Mouse (Mus musculus): ENCODE measurements around the gene Col24a1. TPM values are rescaled to one million over a fixed set of nuclear protein-coding genes. Genes with fewer than 3 reads are reported as not detected.

Col24a1 gene
- total and polyA plus RNA-seq, 2 experiments from 2014 or later: 0.57 to 0.75 TPM

DNA sequence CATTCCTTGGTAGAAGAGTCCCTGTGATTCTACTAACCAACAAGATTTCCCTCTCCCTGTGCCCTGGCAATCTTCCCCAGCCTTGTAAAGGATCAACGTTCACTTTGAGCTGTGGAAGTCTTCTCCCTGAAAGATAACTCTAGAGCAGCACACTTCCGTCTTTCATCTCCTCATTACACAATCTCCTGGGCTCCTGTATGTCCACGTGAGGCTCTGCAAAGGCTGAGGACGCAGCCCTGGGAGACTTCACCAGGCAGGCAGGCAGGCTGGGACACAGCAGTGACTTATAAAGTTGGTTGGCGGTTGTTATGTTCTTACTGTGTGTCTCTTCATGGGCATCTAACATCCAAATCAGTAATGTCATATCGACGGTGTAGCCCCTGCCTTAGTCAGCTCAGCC, 170.1 kb downstream of the Col24a1 start:
- peaks cover 68% of the 10 kb centered on the region for H3K27me3 ChIP-seq (ENCODE audit: control insufficient read depth, insufficient read depth, low read length)
- 24% methylated on average over 7 of the region's 7 CpGs for WGBS
- no peaks in the 10 kb centered on the region for H3K36me3 ChIP-seq (replicated peaks; ENCODE audit: control insufficient read depth, insufficient read depth, low read length)
- no peak overlapping the region for H3K27ac ChIP-seq (ENCODE audit: low read depth)
- ATAC-seq (ENCODE audit: insufficient read depth, low read depth) (peak; percentile 86), DNase-seq (ENCODE audit: low spot score) (peak; percentile 54)
- H3K4me1 ChIP-seq (ENCODE audit: control insufficient read depth, insufficient read depth): no peaks in the 10 kb centered on the region
- no peak overlapping the region for H3K4me2 ChIP-seq (ENCODE audit: low read depth, low read length)
- no peak for TF ChIP-seq CTCF (IDR thresholded peaks at IDR 0.05; ENCODE audit: low read depth)
- no peak for TF ChIP-seq EP300 (IDR thresholded peaks at IDR 0.05; ENCODE audit: low read depth)
- no peak overlapping the region for H3K9ac ChIP-seq (replicated peaks; ENCODE audit: low read depth, low read length)
- no peak overlapping the region for H3K4me3 ChIP-seq (ENCODE audit: low read depth, low read length)
- H3K9me3 ChIP-seq (replicated peaks; ENCODE audit: control insufficient read depth, low read length): no peaks in the 10 kb centered on the region

- 77% methylated on average over 2 of the region's 2 CpGs for WGBS
- Histone ChIP-seq H3K27ac (ENCODE audit: low read depth) (no peak overlapping the region), H3K4me2 (ENCODE audit: low read depth, low read length) (no peak overlapping the region), H3K4me1 (ENCODE audit: control insufficient read depth, insufficient read depth) (no peaks in the 10 kb centered on the region), H3K36me3 (replicated peaks; ENCODE audit: control insufficient read depth, insufficient read depth, low read length) (no peaks in the 10 kb centered on the region), H3K27me3 (ENCODE audit: control insufficient read depth, insufficient read depth, low read length) (peaks cover 58% of the 10 kb centered on the region), H3K9me3 (replicated peaks; ENCODE audit: control insufficient read depth, low read length) (no peaks in the 10 kb centered on the region), H3K9ac (replicated peaks; ENCODE audit: low read depth, low read length) (no peak overlapping the region), H3K4me3 (ENCODE audit: low read depth, low read length) (no peak overlapping the region)
- DNase-seq (ENCODE audit: low spot score) (no peak), ATAC-seq (ENCODE audit: insufficient read depth, low read depth) (no peak)
- TF ChIP-seq EP300 (IDR thresholded peaks at IDR 0.05; ENCODE audit: low read depth) (no peak), CTCF (IDR thresholded peaks at IDR 0.05; ENCODE audit: low read depth) (no peak)
These were observed 171.5 kb downstream of the Col24a1 start for GRCm38 (mm10) chr3:145463731-145464130.

GRCm38 (mm10) chr3:145471094-145471493, 178.8 kb downstream of the Col24a1 start:
- H3K9ac ChIP-seq (replicated peaks; ENCODE audit: low read depth, low read length): no peak overlapping the region
- TF ChIP-seq CTCF (IDR thresholded peaks at IDR 0.05; ENCODE audit: low read depth): no peak
- TF ChIP-seq EP300 (IDR thresholded peaks at IDR 0.05; ENCODE audit: low read depth): no peak
- peaks cover 6% of the 10 kb centered on the region for H3K27me3 ChIP-seq (ENCODE audit: control insufficient read depth, insufficient read depth, low read length)
- no peak overlapping the region for H3K4me2 ChIP-seq (ENCODE audit: low read depth, low read length)
- DNase-seq (ENCODE audit: low spot score) (no peak), ATAC-seq (ENCODE audit: insufficient read depth, low read depth) (no peak)
- no peaks in the 10 kb centered on the region for H3K4me1 ChIP-seq (ENCODE audit: control insufficient read depth, insufficient read depth)
- H3K9me3 ChIP-seq (replicated peaks; ENCODE audit: control insufficient read depth, low read length): no peaks in the 10 kb centered on the region
- 66% methylated on average over 4 of the region's 4 CpGs for WGBS
- H3K4me3 ChIP-seq (ENCODE audit: low read depth, low read length): no peak overlapping the region
- no peak overlapping the region for H3K27ac ChIP-seq (ENCODE audit: low read depth)
- H3K36me3 ChIP-seq (replicated peaks; ENCODE audit: control insufficient read depth, insufficient read depth, low read length): no peaks in the 10 kb centered on the region

- Histone ChIP-seq H3K9ac (replicated peaks; ENCODE audit: low read depth, low read length) (no peak overlapping the region), H3K27ac (ENCODE audit: low read depth) (no peak overlapping the region), H3K36me3 (replicated peaks; ENCODE audit: control insufficient read depth, insufficient read depth, low read length) (no peaks in the 10 kb centered on the region), H3K4me3 (ENCODE audit: low read depth, low read length) (no peak overlapping the region), H3K9me3 (replicated peaks; ENCODE audit: control insufficient read depth, low read length) (no peaks in the 10 kb centered on the region), H3K4me2 (ENCODE audit: low read depth, low read length) (no peak overlapping the region), H3K27me3 (ENCODE audit: control insufficient read depth, insufficient read depth, low read length) (0 out of 2 replicates have a peak, but pooled peaks cover 2% of the 10 kb centered on the region), H3K4me1 (ENCODE audit: control insufficient read depth, insufficient read depth) (no peaks in the 10 kb centered on the region)
- ATAC-seq (ENCODE audit: insufficient read depth, low read depth) (no peak), DNase-seq (ENCODE audit: low spot score) (no peak)
- TF ChIP-seq CTCF (IDR thresholded peaks at IDR 0.05; ENCODE audit: low read depth): no peak
- no peak for TF ChIP-seq EP300 (IDR thresholded peaks at IDR 0.05; ENCODE audit: low read depth)
- 58% methylated on average over 7 of the region's 7 CpGs for WGBS
These were observed 181.9 kb downstream of the Col24a1 start for GRCm38 (mm10) chr3:145474163-145474562.

DNA sequence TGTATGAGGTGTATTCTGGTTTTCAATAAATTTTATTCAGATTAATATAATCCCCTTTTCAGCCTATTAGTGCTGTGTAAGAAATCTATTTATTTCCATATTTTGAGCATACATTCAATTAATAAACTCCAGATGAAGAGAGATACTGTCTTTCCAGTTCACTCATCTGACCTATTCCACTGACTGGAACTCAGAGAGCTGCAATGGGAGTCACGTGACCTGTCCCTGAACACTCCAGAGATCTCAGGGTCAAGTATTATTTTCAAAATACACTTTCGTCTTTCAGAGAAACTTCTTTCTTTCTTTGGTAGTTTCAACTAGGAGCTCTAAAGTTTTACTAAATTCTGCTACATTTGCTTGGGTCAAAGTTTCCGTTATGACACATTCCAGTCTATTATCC, 184.4 kb downstream of the Col24a1 start:
- no peak for TF ChIP-seq CTCF (IDR thresholded peaks at IDR 0.05; ENCODE audit: low read depth)
- no peak for TF ChIP-seq EP300 (IDR thresholded peaks at IDR 0.05; ENCODE audit: low read depth)
- H3K4me3 ChIP-seq (ENCODE audit: low read depth, low read length): no peak overlapping the region
- no peaks in the 10 kb centered on the region for H3K9me3 ChIP-seq (replicated peaks; ENCODE audit: control insufficient read depth, low read length)
- ATAC-seq (ENCODE audit: insufficient read depth, low read depth): no peak
- no peaks in the 10 kb centered on the region for H3K27me3 ChIP-seq (ENCODE audit: control insufficient read depth, insufficient read depth, low read length)
- WGBS: 71% methylated on average over 3 of the region's 3 CpGs
- H3K4me1 ChIP-seq (ENCODE audit: control insufficient read depth, insufficient read depth): no peaks in the 10 kb centered on the region
- H3K4me2 ChIP-seq (ENCODE audit: low read depth, low read length): no peak overlapping the region
- DNase-seq (ENCODE audit: low spot score): no peak
- no peaks in the 10 kb centered on the region for H3K36me3 ChIP-seq (replicated peaks; ENCODE audit: control insufficient read depth, insufficient read depth, low read length)
- no peak overlapping the region for H3K27ac ChIP-seq (ENCODE audit: low read depth)
- H3K9ac ChIP-seq (replicated peaks; ENCODE audit: low read depth, low read length): no peak overlapping the region

- Histone ChIP-seq H3K9ac (replicated peaks; ENCODE audit: low read depth, low read length) (no peak overlapping the region), H3K27ac (ENCODE audit: low read depth) (no peak overlapping the region), H3K36me3 (replicated peaks; ENCODE audit: control insufficient read depth, insufficient read depth, low read length) (no peaks in the 10 kb centered on the region), H3K4me3 (ENCODE audit: low read depth, low read length) (no peak overlapping the region), H3K4me2 (ENCODE audit: low read depth, low read length) (no peak overlapping the region), H3K4me1 (ENCODE audit: control insufficient read depth, insufficient read depth) (no peaks in the 10 kb centered on the region), H3K27me3 (ENCODE audit: control insufficient read depth, insufficient read depth, low read length) (no peaks in the 10 kb centered on the region), H3K9me3 (replicated peaks; ENCODE audit: control insufficient read depth, low read length) (no peaks in the 10 kb centered on the region)
- DNase-seq (ENCODE audit: low spot score) (no peak), ATAC-seq (ENCODE audit: insufficient read depth, low read depth) (no peak)
- 70% methylated on average over 11 of the region's 11 CpGs for WGBS
- TF ChIP-seq CTCF (IDR thresholded peaks at IDR 0.05; ENCODE audit: low read depth) (no peak), EP300 (IDR thresholded peaks at IDR 0.05; ENCODE audit: low read depth) (no peak)
These were observed 184.8 kb downstream of the Col24a1 start for GRCm38 (mm10) chr3:145477074-145477473.
